Mouse (Mus musculus): ENCODE measurements around the gene Nr1h4. TPM values are rescaled to one million over a fixed set of nuclear protein-coding genes. Genes with fewer than 3 reads are reported as not detected.

The Nr1h4 gene
- polyA plus RNA-seq, 1 experiment from 2014 or later = not detected

GRCm38 (mm10) chr10:89548028-89548427, 14.6 kb upstream of the Nr1h4 start:
- DNase-seq (ENCODE audit: low spot score) = no peak
- H3K4me1 ChIP-seq (replicated peaks) = peaks cover 4% of the 10 kb centered on the region; the same call in 1 of the 2 replicates
- WGBS = 58% methylated on average over 6 of the region's 6 CpGs

GRCm38 (mm10) chr10:89546989-89547388, 13.6 kb upstream of the Nr1h4 start:
- WGBS = 87% methylated on average over 2 of the region's 2 CpGs
- no peak for DNase-seq (ENCODE audit: low spot score)
- Histone ChIP-seq H3K36me3 (no peaks in the 10 kb centered on the region), H3K4me3 (no peak overlapping the region), H3K4me1 (replicated peaks) (peaks cover 4% of the 10 kb centered on the region; the same call in 1 of the 2 replicates), H3K27ac (no peak overlapping the region), H3K9me3 (no peaks in the 10 kb centered on the region), H3K27me3 (ENCODE audit: insufficient read depth, poor library complexity, severe bottlenecking) (no peaks in the 10 kb centered on the region)

More at GRCm38 (mm10) chr10:89548028-89548427, 14.6 kb upstream of the Nr1h4 start:
- H3K27ac ChIP-seq = no peak overlapping the region
- H3K9me3 ChIP-seq = no peaks in the 10 kb centered on the region
- H3K4me3 ChIP-seq = no peak overlapping the region
- no peaks in the 10 kb centered on the region for H3K27me3 ChIP-seq (ENCODE audit: insufficient read depth, poor library complexity, severe bottlenecking)
- no peaks in the 10 kb centered on the region for H3K36me3 ChIP-seq

GRCm38 (mm10) chr10:89543867-89544266, 10.5 kb upstream of the Nr1h4 start:
- no peaks in the 10 kb centered on the region for H3K9me3 ChIP-seq
- H3K27me3 ChIP-seq (ENCODE audit: insufficient read depth, poor library complexity, severe bottlenecking) = no peaks in the 10 kb centered on the region
- no peak overlapping the region; the same call in 1 of the 2 replicates for H3K27ac ChIP-seq
- H3K4me1 ChIP-seq (replicated peaks) = peaks cover 4% of the 10 kb centered on the region; the same call in 1 of the 2 replicates
- 74% methylated on average over 6 of the region's 6 CpGs for WGBS
- DNase-seq (ENCODE audit: low spot score) = no peak
- H3K4me3 ChIP-seq = no peak overlapping the region
- H3K36me3 ChIP-seq = no peaks in the 10 kb centered on the region

DNA sequence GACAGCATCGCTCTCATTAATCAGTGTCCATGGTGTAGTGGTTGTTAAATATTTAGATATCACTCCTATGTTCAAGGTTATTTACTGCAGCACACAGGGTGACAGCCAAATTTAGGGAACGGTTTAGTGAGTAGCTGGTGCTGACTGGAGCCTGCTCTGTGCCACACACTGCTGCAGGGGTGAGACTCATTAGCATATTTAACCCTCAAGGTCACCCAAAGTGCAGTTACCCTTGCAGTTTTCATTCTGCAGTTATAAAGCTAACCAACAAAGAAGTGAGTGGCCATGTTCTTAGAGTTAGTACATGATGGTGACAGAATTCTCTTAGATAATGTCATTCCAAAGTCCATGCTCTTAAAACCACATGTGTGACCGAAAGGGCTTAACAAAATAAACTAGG, 8.9 kb upstream of the Nr1h4 start:
- no peaks in the 10 kb centered on the region for H3K27me3 ChIP-seq (ENCODE audit: insufficient read depth, poor library complexity, severe bottlenecking)
- DNase-seq (ENCODE audit: low spot score) = no peak
- H3K27ac ChIP-seq = no peak overlapping the region

DNA sequence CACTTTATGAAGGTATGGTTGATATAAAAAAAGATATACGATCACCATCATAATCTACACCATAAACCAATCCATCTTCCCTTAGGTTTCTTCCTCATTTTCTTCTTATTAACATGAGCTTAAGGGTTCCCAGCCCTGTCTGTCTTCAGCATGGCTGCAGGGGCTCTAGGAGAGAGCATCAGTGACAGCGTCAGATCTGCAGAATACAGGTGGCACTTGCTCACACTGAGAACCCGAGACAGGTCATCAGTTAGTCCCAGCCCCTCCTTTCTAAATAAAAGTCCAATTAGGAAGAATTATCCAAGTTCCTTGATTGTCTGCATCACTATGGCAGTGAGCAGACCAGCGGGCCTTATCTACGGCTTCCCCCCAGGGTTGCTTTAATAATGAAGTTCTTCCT, 934 bp downstream of the Nr1h4 start:
- 91% methylated on average over 5 of the region's 5 CpGs for WGBS
- H3K27ac ChIP-seq = no peak overlapping the region

More for the DNA sequence above, 8.9 kb upstream of the Nr1h4 start:
- Histone ChIP-seq H3K9me3 (no peaks in the 10 kb centered on the region), H3K4me3 (no peak overlapping the region), H3K4me1 (replicated peaks) (no peaks in the 10 kb centered on the region), H3K36me3 (no peaks in the 10 kb centered on the region)
- WGBS = 88% methylated on average over 3 of the region's 3 CpGs

GRCm38 (mm10) chr10:89531976-89532375, 1.4 kb downstream of the Nr1h4 start:
- Histone ChIP-seq H3K27me3 (ENCODE audit: insufficient read depth, poor library complexity, severe bottlenecking) (no peaks in the 10 kb centered on the region), H3K27ac (no peak overlapping the region), H3K4me1 (replicated peaks) (no peaks in the 10 kb centered on the region), H3K4me3 (no peak overlapping the region), H3K9me3 (no peaks in the 10 kb centered on the region), H3K36me3 (no peaks in the 10 kb centered on the region)
- WGBS = 91% methylated on average over 2 of the region's 2 CpGs
- no peak for DNase-seq (ENCODE audit: low spot score)

More for the DNA sequence above, 934 bp downstream of the Nr1h4 start:
- Histone ChIP-seq H3K27me3 (ENCODE audit: insufficient read depth, poor library complexity, severe bottlenecking) (no peaks in the 10 kb centered on the region), H3K4me3 (no peak overlapping the region), H3K36me3 (no peaks in the 10 kb centered on the region), H3K9me3 (no peaks in the 10 kb centered on the region), H3K4me1 (replicated peaks) (no peaks in the 10 kb centered on the region)
- DNase-seq (ENCODE audit: low spot score) = no peak

- Histone ChIP-seq H3K27me3 (ENCODE audit: insufficient read depth, poor library complexity, severe bottlenecking) (no peaks in the 10 kb centered on the region), H3K4me3 (no peak overlapping the region), H3K4me1 (replicated peaks) (no peaks in the 10 kb centered on the region), H3K9me3 (no peaks in the 10 kb centered on the region), H3K36me3 (no peaks in the 10 kb centered on the region), H3K27ac (no peak overlapping the region)
- 85% methylated on average over 5 of the region's 5 CpGs for WGBS
- no peak for DNase-seq (ENCODE audit: low spot score)
These were observed 2.2 kb downstream of the Nr1h4 start for GRCm38 (mm10) chr10:89531194-89531634.

DNA sequence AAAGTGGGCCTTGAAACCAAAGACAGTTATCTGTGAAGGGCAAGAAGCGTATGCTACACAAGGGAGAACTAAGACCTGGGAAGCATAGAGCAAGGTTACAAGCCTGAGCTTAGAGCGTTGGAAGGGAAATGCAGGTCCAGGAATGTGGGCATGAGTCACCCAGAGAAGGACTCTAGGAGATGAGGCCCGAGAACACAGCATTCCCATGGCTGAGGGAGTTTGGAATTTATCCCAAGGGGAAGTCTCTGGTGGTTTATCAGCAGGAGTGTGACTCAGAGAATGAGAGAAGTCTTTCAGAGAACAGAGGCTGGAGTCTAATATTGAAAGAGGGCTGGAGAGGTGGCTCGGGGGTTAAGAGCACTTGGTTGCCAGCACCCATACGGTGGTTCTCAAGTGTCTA, 6.3 kb downstream of the Nr1h4 start:
- Histone ChIP-seq H3K27me3 (ENCODE audit: insufficient read depth, poor library complexity, severe bottlenecking) (no peaks in the 10 kb centered on the region), H3K36me3 (no peaks in the 10 kb centered on the region), H3K4me1 (replicated peaks) (no peaks in the 10 kb centered on the region), H3K9me3 (no peaks in the 10 kb centered on the region), H3K4me3 (no peak overlapping the region), H3K27ac (no peak overlapping the region)
- WGBS = 86% methylated on average over 5 of the region's 5 CpGs
- DNase-seq (ENCODE audit: low spot score) = no peak

DNA sequence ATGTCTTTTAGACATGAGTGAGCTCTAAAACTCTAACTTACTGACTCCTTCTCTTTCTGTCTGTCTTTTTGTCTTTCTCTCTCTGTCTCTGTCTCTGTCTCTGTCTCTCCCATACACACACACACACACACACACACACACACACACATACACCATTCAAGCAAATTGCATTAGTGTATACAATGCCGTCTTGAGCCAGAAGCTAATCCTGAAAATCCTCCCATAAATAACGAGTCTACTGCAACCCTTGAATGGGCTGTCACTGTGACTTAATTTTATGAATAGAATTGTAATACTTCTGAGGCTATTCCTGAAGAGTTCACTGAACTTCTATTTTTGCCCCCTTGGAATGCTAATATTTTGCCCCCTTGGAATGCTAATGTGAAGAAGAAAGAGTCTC, 7.6 kb downstream of the Nr1h4 start:
- H3K27ac ChIP-seq = no peak overlapping the region
- no peaks in the 10 kb centered on the region for H3K27me3 ChIP-seq (ENCODE audit: insufficient read depth, poor library complexity, severe bottlenecking)
- no peak overlapping the region for H3K4me3 ChIP-seq
- H3K36me3 ChIP-seq = no peaks in the 10 kb centered on the region
- no peaks in the 10 kb centered on the region for H3K9me3 ChIP-seq
- WGBS = 81% methylated on average over 2 of the region's 2 CpGs
- H3K4me1 ChIP-seq (replicated peaks) = no peaks in the 10 kb centered on the region
- no peak for DNase-seq (ENCODE audit: low spot score)

DNA sequence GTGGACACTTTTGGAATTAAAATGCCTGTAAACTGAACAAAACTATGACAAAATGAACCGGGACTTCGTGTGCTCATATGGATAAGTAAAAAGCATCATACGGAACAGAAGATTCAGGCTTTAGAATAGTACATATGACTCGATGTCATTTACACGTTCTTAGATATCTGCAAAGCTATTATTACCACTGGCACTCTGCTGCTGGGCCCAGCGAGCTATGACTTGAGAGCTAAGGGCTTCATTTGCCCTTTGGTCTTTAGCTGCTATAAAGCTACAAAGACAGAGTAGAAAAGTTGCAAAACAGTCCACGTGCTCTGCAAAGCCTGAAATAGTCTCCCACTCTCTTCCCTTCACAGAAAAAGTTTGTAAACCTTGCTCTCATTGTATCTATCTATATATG, 10.9 kb downstream of the Nr1h4 start:
- DNase-seq (ENCODE audit: low spot score) = no peak
- no peaks in the 10 kb centered on the region for H3K4me1 ChIP-seq (replicated peaks)
- no peaks in the 10 kb centered on the region for H3K36me3 ChIP-seq
- 90% methylated on average over 7 of the region's 7 CpGs for WGBS
- no peaks in the 10 kb centered on the region for H3K27me3 ChIP-seq (ENCODE audit: insufficient read depth, poor library complexity, severe bottlenecking)
- no peak overlapping the region for H3K27ac ChIP-seq
- H3K9me3 ChIP-seq = no peaks in the 10 kb centered on the region
- H3K4me3 ChIP-seq = no peak overlapping the region

DNA sequence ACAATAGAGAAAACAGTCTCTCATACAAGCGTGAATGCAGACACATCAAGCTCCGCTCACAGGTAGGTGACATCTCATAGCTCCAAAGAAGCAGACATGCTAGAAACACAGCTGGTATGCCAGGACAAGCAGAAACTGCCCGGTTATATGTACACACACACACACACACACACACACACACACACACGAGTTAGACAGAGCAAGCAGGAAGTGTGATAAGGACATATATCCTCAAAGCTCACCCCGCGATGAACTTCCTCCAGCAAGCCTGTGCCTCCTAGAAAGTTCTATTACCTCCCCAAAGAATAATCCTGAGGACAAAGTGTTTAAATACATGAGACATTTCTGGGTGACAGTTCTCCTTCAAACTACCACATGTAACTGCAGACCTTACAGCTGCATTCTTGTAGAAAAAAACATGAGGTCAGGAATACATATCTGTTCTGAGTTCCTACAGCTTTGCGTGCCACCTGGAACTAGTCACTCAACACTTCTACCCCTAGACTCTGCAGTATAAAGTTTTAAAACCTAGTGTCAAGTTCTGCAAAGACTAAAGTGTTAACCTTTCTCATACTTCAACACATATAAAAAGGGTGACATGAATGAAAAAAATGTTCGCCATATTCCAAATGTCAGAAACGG, 11.5 kb downstream of the Nr1h4 start:
- DNase-seq (ENCODE audit: low spot score) = no peak
- 91% methylated on average over 9 of the region's 9 CpGs for whole genome bisulfite sequencing
- Histone ChIP-seq H3K27ac (no peak overlapping the region), H3K9me3 (no peaks in the 10 kb centered on the region), H3K4me3 (no peak overlapping the region), H3K27me3 (ENCODE audit: insufficient read depth, poor library complexity, severe bottlenecking) (no peaks in the 10 kb centered on the region), H3K4me1 (replicated peaks) (no peaks in the 10 kb centered on the region), H3K36me3 (no peaks in the 10 kb centered on the region)

- no peak for DNase-seq (ENCODE audit: low spot score)
- H3K36me3 ChIP-seq = no peaks in the 10 kb centered on the region
- no peak overlapping the region for H3K4me3 ChIP-seq
- WGBS = 96% methylated on average over 4 of the region's 4 CpGs
- no peaks in the 10 kb centered on the region for H3K4me1 ChIP-seq (replicated peaks)
- no peak overlapping the region for H3K27ac ChIP-seq
- H3K27me3 ChIP-seq (ENCODE audit: insufficient read depth, poor library complexity, severe bottlenecking) = no peaks in the 10 kb centered on the region
- no peaks in the 10 kb centered on the region for H3K9me3 ChIP-seq
These were observed 13.0 kb downstream of the Nr1h4 start for GRCm38 (mm10) chr10:89520381-89520780.

DNA sequence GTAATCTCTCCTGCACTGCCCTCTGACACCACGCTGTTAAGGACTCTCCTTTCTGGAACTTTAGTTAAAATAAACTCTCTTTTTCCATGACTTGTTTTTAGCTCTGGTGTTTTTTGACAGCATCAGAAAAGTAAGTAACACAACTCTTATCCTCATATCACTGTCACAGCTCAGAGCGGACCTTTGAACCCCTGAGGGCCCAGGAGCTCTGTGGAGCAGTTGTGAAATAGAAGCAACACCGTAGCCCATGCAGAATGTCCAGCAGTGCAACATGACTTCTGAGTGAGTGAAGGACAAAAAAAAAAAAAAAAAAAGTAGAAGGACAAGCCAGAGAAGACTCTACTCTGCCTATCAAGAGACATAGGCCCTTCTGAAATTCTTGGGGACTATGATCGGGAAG, 14.2 kb downstream of the Nr1h4 start:
- no peak overlapping the region for H3K4me3 ChIP-seq
- H3K27me3 ChIP-seq (ENCODE audit: insufficient read depth, poor library complexity, severe bottlenecking) = no peaks in the 10 kb centered on the region
- H3K36me3 ChIP-seq = no peaks in the 10 kb centered on the region
- WGBS = 82% methylated on average over 4 of the region's 4 CpGs
- H3K27ac ChIP-seq = no peak overlapping the region
- no peak for DNase-seq (ENCODE audit: low spot score)
- H3K4me1 ChIP-seq (replicated peaks) = no peaks in the 10 kb centered on the region
- H3K9me3 ChIP-seq = no peaks in the 10 kb centered on the region

DNA sequence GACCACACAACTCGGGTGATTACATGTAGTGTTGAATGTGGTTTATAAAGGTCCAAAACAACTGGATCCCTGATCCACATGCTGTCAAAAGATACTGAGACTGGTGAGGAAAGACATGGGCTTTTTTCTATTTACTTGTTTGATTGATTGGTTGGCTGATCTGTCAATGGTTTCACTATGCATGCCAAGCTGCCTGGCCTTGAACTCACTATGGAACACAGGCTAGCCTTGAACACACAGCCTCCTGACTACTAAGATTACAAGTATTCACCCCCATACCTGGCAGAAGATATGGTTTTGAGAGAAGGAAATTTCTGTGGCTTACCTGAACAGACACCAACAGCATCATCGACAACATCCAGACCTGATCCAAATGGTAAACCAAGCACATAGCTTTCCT, 15.0 kb downstream of the Nr1h4 start:
- Histone ChIP-seq H3K4me1 (replicated peaks) (no peaks in the 10 kb centered on the region), H3K27me3 (ENCODE audit: insufficient read depth, poor library complexity, severe bottlenecking) (no peaks in the 10 kb centered on the region), H3K36me3 (no peaks in the 10 kb centered on the region), H3K4me3 (no peak overlapping the region), H3K27ac (no peak overlapping the region), H3K9me3 (no peaks in the 10 kb centered on the region)
- DNase-seq (ENCODE audit: low spot score) = no peak
- 89% methylated on average over 2 of the region's 2 CpGs for WGBS

Data from hindbrain, embryonic 10.5 days (tissue).